Mouse (Mus musculus) spleen, adult 18-20 months (tissue): ENCODE measurements around the gene Rflna.

Experiments
- DNase-seq, 2 experiments: peaks; one replicate each; pipeline ENCODE4 v3.0.0; 2022; ENCODE audit warnings: mixed read lengths in 2 of 2

Gene Rflna

DNA sequence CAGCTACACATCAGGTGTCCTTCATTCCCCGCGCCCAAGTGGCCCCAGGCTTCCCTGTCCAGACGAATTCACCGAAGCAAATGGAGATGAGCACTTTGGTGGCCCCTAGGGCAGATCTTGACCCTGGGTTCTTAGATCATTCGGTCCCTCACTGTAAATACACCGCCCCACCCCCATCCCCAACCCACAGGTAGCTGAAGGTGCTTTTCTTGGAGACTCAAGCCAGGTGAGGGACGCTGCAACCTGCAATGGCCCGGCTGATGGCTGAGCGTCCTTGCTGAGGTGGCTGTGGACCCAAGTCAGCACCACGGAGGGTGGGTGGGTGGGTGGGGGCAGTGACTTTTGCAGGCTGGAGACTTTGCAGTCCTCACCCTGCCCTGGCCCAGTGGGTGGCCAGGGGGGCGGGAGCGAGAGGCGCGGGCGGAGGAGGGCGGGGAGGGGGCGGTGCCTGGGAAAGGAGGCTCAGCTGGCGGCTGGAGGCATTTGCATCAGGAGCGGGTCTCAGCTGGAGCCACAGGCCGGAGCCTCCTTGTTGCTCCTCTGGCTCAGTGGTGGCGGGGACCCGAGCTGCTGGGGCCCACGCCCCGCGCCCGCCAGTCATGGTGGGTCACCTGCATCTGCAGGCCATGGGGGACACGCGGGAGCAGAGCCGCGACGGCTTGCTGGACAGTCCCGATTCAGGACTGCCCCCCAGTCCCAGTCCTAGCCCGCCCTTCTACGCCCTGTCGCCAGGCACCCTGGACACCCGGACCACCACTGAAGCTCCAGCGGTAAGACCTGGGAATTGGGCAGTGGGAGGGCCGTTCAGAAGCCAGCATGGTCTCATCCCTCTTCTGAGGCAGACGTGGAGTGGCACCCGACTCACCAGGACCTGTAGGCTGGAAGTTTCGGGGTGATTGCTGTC, at the start of gene Rflna:
Rflna (plus strand) TSS at position 253 of the 904 bp plus-strand sequence.
- DNase-seq, result no peak

- no peak for DNase-seq
Observed at GRCm38 (mm10) chr5:124954404-124955305, 48.4 kb upstream of the Rflna start.

DNA sequence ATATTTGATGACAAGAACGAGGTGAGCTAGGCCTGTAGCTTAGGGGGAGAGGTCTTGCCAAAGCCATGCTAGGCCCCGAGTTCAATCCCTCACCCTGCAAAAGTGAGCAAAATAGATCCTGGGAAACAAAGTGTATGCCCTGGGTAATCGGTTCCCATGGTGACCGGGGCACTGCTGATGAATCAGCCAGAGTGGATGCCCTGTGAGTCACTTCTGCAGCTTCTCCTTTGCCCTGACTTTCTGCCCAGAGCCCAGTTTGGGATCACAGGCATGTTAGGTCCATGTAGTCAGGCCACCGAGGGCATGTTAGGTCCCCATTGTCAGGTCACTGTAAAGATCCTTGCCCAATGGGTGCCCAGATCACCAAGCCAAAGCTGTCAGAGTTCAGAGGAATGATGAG, 45.5 kb upstream of the Rflna start:
- DNase-seq, result no peak

GRCm38 (mm10) chr5:124959099-124959498, 43.9 kb upstream of the Rflna start:
- DNase-seq, result no peak

- no peak for DNase-seq
Observed at GRCm38 (mm10) chr5:124960131-124960901, 42.7 kb upstream of the Rflna start.

- DNase-seq, result no peak
Observed at GRCm38 (mm10) chr5:124961433-124961832, 41.6 kb upstream of the Rflna start.

GRCm38 (mm10) chr5:124962761-124963160, 40.3 kb upstream of the Rflna start:
- no peak for DNase-seq

- no peak for DNase-seq
Observed at GRCm38 (mm10) chr5:124963806-124964672, 39.0 kb upstream of the Rflna start.

DNA sequence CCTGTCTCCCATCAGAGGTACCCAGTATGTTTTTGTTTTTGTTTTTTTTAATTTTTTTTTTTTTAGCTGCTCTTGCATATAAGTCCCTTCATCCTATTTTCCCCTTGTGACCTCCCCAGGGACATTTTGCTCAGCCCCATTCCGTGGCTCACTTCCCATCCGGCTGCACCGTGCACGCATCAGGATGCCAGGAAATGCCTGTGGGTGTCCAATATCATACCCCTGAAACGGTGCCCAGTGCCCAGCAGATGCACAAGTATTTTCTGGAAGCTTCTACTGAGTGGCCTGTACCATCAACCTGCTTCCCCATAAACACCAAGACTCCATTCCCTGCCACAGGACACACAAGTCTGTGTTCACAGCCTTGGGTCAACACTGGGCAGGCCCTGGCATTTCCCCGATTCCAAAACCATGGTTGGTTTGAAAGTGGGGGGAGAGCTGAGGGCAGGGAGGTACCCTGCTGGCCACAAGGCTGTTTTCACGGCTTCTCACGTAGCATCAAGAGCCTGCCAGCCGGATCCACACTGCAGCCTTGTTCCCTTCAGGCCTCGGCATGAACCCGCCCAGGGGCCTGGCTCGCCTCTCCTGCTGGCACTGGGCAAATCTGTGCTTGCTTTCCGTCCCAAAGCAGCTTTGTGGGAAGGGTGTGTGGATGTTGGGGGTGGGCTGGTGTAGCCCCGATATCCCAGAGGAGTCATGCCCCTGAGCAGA, 36.2 kb upstream of the Rflna start:
- no peak for DNase-seq

DNA sequence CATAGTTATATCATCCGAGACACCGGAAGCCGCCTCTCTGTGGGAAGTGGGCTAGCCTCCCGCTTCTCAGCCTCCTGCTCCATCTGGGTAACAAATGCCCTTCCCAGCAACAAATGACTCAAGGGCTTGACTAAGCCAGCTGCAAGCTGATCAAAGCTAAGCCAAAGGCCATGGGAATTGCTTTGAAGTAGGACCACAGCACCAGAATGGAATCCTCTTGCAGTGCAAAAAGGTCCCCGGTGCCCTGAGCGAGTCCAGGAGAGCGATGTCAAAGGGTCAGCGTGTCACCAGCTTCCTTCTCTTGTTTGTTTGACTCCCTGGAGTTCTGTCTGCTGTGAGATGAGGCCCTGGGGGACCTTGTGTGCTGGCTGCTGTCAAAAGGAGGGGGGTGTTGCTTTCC, 33.2 kb upstream of the Rflna start:
- DNase-seq, result no peak

GRCm38 (mm10) chr5:124986222-124986621, 16.8 kb upstream of the Rflna start:
- DNase-seq, result no peak

GRCm38 (mm10) chr5:124986656-124987055, 16.4 kb upstream of the Rflna start:
- DNase-seq, result no peak

DNA sequence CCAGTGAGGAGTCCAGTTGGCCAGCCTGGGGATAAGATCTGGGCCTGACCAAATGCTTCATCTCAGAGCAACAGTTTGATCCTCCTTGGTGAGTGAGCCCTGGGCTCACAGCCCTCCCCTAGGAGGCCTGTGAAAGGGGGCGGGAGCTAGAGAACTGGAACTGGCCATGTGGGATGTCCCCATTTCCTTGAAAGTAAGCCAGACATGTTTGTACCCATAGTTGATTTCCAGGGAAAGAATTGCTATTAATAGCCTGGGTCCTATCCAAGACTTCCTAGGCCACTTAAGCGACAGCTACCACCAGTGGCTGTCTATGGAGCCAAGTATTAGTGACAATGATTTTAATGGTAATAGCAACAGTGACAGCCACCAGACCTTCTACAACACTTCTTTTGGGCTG, 13.3 kb upstream of the Rflna start:
- no peak for DNase-seq

- no peak for DNase-seq
Observed at GRCm38 (mm10) chr5:124992323-124992722, 10.7 kb upstream of the Rflna start.

DNA sequence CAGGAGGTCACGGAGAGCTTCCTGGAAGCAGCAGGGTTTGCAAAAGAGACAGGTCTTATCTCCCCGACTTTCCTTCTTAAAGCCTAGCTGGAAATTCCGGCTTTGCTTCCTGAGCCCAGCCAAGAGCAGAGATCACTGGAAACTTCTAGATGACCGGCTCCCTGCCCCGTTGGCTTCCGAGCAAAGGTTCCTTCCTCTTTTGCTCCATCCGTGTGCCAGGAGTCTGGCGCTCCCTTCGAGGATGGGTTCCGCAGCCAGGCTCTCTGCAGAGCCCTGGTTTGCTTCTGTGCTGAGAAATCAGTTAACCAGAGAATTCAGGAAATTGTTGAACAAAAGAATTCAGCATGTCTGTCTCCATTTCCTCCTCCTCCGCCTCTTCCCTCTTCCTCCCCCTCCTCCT, 10.1 kb upstream of the Rflna start:
- no peak for DNase-seq

DNA sequence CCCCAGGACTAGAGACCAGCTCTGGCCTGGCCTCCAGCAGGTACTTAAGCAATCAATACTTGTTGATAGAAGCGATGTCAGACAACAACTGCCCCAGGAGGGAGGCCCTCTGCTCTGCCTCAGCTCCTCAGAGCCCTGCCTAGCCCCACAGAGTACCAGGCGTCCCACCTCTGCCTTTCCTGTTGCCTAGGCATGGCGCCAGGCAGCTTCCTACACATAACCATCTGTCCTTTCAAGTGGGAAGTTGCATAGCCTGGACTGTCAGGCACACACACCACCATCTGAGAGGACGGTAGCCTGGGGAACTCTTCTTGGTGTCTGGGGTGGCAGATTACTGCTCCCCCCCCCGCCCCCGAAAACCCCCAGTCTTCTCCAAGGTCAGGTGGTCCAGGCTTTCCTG, 6.2 kb upstream of the Rflna start:
- no peak for DNase-seq

DNA sequence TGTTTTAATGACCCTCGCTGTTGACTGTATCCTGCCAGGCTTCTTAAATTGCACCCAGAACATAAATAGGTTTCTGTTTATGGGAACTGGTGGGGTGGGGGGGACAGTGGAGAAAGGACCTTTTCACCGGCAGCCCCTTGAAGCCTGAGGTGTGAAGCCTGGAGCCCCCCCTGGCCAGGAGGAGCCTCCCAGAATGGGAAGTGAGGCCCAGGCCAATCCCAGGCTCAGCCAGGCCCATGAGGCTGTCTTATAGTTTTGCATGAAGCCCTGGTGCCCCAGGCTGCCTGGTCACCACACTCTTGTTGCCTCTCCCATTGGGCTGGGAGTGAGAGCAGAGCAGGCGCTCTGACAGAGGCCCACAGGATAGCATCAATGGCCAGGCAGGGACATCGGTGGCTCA, 5.1 kb upstream of the Rflna start:
- DNase-seq, result no peak

DNA sequence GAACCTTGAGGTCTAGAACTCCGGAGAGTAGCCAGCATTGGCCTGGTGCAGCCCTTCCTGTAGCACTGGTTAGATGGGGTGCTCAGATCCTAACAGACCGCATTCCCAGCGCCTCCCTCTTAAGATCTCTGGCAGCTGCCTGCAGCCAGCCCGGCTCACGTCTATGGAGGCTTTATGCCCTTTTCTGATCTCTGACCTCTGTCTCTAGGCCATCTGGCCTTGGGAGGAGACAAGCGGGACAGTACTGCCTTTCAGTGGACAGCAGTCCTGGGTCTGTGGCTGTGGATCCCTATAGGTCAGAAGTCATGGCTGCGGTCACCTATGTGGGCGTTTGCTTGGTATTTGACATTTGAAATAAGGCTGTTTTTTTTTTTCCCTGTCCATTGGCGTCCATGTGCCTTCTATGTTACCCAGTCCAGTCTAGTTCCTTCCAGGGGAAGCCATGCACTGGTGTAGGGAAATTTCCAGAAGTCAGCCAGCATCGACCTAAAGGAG, 2.2 kb upstream of the Rflna start:
- DNase-seq, result no peak

GRCm38 (mm10) chr5:125003873-125004255, 843 bp downstream of the Rflna start:
- DNase-seq, result no peak

DNA sequence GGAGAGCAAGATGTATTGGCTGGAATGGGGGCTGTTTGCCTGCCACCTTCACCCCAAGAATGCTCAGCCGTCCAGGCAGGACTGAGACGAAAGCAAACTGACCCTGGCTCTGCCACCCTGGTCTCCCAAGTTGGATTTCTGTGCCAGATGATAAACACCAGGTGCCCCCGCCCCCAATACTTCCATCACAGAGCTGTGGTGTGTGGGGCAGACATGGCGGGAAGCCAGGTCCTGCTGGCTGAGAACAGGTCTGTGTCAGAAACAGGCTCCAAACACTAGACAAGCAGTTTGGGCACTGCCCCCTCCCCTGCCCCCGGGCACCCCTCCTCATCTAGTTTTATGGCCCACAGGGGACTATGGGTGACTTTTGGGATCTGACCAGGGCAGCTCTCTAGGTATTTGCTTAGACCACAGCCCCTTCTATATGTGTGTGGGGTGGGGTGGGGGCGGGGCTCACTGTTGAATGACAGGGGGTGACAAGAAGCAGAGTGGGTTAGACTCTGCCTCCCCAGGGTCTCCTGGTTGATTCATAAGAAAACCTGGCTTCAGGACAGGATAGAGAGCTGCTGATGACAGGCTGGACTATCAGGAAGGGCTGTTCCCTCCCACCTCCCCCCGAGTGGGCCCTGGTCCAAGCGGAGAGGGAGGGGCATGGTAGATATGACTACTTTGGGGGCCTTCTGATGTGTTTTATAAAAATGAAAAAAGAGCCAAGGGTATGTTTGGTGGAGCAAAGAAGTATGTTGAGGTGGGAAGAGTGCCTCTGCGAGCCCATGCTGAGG, 3.0 kb downstream of the Rflna start:
- no peak for DNase-seq
